Mouse (Mus musculus): ENCODE measurements around the gene Clec10a.

The Clec10a gene

DNA sequence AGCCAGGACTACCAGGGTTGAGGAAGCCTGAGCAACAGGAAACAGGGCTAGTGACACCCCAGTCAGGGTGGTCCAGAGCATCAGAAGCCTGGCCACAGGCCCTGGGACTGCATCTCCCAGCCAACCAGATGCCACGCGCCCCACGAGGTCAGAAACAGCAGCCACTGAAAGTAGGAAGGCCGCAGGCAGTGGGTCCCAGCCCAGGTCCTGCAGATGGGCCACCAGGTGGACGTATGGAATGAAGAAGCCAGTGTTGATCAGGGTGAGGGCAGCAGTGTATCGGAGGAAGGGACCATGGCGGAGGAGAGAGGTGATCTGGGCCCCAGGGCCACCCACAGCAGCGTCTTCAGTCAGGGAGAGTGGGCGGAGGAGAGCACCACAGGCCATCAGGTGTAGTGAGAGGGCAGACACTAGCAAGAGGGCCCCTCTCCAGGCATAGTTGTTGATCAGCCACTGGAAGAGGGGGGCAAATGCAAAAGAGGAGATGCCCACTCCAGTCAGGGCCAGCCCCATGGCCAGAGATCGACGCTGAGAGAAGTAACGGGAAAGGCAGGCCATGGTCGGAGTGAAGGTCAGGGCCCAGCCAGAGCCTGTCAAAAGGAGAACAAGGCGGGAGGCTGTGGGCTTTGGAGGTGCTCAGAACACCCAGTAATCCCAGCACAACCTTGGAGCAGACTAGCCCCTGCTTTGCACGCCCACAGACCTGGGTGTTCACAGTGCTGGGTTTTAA lies 62.9 kb downstream of the Clec10a start:
- DNase-seq (ENCODE audit: low spot score in 2 of 2) = no peak

DNA sequence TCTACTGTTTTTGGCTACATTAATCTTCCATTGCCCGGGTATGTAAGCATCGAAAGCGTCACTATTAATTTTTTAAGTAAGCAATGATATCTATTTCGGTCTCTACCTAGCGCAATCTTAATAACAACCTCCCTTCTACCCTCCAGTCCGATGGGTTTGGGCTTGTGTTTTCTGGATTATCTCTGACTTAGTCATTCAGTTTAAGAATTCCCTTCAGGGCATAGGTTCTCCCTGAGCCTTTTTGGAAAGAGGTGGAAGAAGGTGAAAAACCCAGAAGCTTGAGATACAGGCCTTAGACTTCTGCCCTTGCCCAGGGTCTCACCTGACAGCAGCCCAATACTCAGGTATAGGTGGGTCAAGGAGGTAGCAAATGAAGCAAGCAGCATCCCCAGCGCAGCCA lies 63.9 kb downstream of the Clec10a start:
- DNase-seq (ENCODE audit: low spot score in 2 of 2) = no peak

DNA sequence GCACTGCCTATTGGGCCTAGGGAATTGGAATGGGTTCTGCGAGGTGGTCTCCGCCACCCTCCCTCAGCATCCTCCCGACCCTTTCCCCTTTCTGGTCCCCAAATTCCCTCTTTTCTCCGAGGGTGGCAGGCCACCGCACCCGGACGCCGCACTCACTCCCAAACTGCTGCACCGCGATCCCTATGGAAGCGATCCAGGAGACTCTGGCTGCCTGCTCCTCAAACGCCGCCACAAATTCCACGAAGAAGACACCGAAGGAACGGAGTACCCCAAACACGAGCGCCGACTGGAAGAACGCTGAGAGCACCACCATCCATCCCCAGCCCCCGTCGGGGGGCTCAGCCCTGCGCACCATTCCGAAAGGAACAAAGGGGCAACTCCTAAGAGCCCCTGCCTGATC lies 64.3 kb downstream of the Clec10a start:
- no peak for DNase-seq (ENCODE audit: low spot score in 2 of 2)
